Mouse (Mus musculus): Measurements from ENCODE around the gene Tas2r104.

Tas2r104 gene

DNA sequence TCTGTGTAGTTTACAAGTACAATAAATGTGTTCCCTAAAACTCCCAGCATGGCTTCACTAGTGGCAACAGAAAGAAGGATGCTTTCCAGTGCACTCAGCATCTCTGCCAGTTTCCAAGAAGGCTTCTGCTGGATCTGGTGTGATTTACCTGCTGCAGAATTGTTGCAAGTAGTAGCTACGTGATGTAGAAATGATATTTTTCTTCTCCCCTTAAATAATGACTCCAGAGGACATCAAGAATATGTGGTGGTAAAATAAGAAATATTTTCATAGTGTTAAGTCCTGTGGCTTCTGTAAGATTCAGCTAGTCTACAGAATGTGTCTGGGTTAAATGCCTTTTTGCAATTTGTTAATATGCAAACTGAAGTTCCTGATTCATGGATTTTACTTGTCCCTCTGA is at the start of gene Tas2r104:
Tas2r104 (minus strand) TSS at position 101 of the 400 bp plus-strand sequence.
- no peak for DNase-seq

- no peak for DNase-seq
These were observed 27.3 kb upstream of the Tas2r104 start for GRCm38 (mm10) chr6:131712803-131713202.

- DNase-seq, result no peak
These were observed 4.4 kb upstream of the Tas2r104 start, which contains the start of gene Tas2r114 for GRCm38 (mm10) chr6:131689963-131690362. TSS of gene Tas2r114 (minus strand) at chr6:131690063.

GRCm38 (mm10) chr6:131687395-131687794 is 1.9 kb upstream of the Tas2r104 start, which contains the start of gene Tas2r105:
TSS of gene Tas2r105 (minus strand) at chr6:131687495.
- DNase-seq, result no peak

GRCm38 (mm10) chr6:131678786-131679185 is 6.8 kb downstream of the Tas2r104 start, which contains the start of gene Tas2r106:
TSS of gene Tas2r106 (minus strand) at chr6:131678886.
- no peak for DNase-seq

GRCm38 (mm10) chr6:131660049-131660448 is 25.5 kb downstream of the Tas2r104 start, which contains the start of gene Tas2r107:
TSS of gene Tas2r107 (minus strand) at chr6:131660149.
- DNase-seq, result no peak

Measured in cerebellum, adult 11 months (tissue).